Mouse (Mus musculus) liver, embryonic 14.5 days (tissue): ENCODE measurements at regions not wholly inside any gene's neighbourhood (a gene's known extent, or its start where the extent isn't known, plus 50 kb on each side); places are given as distances from the start of the nearest gene placed in this dataset.

ENCODE experiments used
- CTCF ChIP-seq: IDR thresholded peaks from 2 replicates; pipeline ENCODE4 v1.5.1; 2016; ENCODE audit warnings: antibody characterized with exemption, low read depth, control low read depth
- EP300 ChIP-seq: IDR thresholded peaks from 2 replicates; pipeline ENCODE4 v1.6.1; 2016; ENCODE audit warnings: antibody characterized with exemption, low read depth

- TF ChIP-seq EP300: no peak
- TF ChIP-seq CTCF: no peak
Measured at GRCm38 (mm10) chr6:106975439-106975838, 175.6 kb upstream of the Crbn start.
